Mouse (Mus musculus) adrenal gland, postnatal 10 days (tissue): Measurements from ENCODE around the gene C2cd4b. TPM values are rescaled to one million over a fixed set of nuclear protein-coding genes. Genes with fewer than 3 reads are reported as not detected.

Experiments used
- DNase-seq: peaks from one replicate; pipeline ENCODE4 v3.0.0; 2021; ENCODE audit warnings: mixed read lengths
- long read RNA-seq, 2 experiments: library from polyadenylated mRNA; stranded (forward); transcript quantifications; one replicate each; pipeline ENCODE4 v2.0.0; 2021
- total RNA-seq, 2 experiments: library from RNA; stranded (reverse); gene quantifications; 2 replicates each; pipeline ENCODE4 v1.2.3; 2021

C2cd4b gene
- 1 to 10 TPM; 1.5 to 1.9 TPM for total RNA-seq
- long read RNA-seq, experiment 1, partial matches to known transcripts = 0 of 6 reads
- long read RNA-seq, experiment 1, other reads (novel, unspliced or antisense) = 3 of 6 reads
- long read RNA-seq, experiment 2, partial matches to known transcripts = 0 of 2 reads
- long read RNA-seq, experiment 2, other reads (novel, unspliced or antisense) = 0 of 2 reads

DNA sequence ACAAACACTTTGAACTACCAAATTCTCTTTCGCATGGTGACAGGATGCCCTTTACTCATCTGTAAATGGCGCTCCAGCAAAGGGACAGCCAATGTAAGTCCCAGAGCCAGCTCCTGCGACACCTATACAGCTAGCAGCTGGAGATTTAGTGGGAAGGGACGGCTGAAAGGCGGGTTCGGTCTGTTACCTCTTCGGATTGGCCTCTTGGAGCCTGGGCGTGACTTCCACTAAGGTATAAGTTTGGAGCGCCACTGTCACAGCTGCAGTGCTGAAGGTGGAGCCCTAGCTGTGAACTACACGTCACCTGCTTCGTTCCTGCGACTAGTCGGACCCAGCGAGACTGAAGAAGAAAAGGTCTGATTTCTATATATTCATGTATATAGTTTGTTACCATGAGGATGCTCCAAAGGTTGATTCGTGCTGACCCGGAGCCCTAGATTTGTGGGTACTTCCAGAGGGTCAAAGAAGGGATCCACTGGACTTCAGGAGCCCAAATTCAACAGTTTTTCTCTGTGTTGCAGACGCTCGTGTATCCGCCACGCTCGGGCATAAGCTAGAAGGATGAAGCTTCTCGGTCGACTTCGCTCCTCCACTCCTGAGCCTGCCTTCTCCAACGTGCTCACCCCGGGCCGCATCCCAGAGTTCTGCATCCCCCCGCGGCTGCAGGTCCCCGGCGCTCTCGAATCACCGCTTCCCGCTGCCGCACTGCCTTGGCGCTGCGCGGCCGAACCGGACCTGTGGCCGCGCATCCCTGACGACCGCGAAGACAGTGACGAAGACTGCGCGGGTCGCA lies at the start of gene C2cd4b:
C2cd4b (plus strand) TSS at position 275 of the 793 bp plus-strand sequence.
- peak; percentile 64 for DNase-seq

DNA sequence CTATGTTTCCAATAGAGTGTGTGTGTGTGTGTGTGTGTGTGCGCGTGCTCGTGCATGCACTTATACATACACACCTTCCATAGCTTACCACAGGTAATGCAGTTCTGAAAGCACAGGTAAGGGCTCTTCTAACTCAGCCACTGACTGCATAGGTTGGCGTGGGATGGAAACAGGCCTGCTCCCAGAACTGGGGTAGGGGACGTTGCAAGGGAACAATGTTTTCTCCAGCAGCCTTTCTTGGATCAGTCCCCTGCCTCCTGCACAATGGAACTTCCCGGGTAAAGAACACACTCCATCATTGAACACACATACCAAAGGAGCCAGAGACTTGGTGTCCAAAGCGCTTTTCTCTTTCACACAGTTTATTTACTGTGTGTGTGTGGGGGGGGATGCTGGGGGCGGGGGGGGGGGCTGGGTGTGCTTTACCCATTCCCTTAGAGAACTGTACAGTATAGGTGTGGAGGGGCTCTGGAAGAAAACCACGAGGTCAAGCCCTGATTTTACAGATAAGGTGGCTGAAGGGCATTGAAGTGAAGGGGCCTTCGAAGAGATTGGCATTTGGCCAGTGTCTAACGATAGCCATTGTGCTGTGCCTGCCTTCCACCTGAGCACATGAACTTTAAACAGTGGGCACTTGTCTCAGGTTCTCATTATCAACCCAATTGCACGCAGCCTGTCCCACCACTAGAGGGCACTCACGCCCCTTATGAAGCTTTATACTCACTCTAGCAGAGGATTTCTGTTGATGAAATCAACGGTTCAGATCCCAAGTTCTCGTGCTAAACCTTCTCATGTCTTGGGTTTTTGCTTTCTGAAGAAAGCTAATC lies 48.0 kb upstream of the C2cd4b start:
- DNase-seq = peak; percentile 79

DNA sequence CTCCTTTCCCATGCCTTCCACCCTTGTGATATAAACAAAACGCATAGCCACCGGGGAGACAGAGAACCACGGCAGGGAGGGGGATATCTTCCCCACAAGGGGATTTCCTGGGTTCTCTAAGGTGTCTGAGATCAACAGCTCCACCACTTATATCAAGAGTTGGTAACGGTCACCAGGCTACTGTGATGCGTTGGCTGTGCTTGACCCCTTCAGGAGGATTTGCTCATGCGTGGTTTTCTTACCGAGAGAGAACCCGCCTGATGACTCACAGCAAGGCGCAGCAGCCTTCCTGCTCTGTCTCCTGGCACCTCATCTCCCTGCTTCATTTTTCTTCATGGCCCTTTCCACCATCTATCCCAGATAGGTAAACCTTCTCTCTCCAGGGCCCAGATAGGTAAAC lies 47.1 kb upstream of the C2cd4b start:
- no peak for DNase-seq

DNA sequence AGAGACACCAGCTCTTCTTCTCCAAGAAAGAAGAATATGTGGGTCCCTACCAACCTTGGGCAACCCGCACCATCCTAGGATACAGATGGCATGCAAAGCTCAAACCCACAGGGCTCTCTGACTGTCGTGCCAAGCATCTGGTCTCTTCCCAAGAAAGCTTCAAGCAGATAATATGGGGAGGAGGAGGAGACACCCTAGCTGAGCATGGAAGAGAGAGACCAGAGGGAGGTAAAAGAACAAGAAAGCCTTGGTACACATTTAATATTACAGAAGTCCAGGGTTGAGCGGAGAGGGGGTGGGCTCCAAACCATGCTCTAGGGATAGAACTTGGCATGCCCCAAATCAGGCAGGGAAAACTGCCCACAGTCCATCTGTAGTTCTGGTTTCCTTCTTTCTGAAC lies 42.2 kb upstream of the C2cd4b start:
- no peak for DNase-seq

DNA sequence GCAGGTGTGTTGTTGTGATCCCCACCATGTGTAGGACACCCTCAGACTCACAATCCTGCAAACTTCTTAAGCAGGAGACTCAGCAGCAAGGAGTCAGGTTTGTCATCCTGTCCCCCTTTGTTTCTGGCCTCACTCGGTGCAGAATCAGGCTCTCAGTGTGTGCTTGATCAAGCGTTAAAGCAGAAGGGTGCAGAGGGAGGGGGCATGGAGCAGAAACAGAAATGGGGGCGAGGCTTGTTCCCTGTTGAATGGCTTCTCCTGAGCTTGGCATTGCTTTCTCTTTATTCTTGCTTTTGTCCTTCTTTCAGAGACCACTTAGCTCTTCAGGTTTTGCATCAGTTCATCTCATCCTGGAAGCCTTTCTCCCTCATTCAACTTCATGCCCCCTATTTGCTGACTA lies 40.6 kb upstream of the C2cd4b start:
- DNase-seq = no peak

DNA sequence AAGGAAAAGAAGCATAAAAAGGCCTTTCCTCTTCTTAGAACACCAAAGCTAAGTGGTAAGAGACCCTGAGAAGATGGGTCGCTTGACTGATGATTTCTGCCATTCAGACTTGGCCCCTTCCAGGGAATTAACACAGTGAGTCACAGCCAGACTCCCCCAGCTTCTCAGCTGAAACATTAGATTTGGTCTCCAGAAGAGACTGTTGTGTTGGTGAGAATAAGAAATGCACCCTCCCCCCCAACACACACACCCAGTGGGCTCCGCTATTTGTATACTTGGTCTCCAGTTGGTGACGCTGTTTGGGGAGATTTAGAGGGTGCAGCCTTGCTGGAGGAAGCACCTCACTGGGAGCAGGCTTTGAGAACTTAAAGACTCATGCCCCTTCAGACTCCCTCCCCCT lies 39.1 kb upstream of the C2cd4b start:
- DNase-seq = no peak

DNA sequence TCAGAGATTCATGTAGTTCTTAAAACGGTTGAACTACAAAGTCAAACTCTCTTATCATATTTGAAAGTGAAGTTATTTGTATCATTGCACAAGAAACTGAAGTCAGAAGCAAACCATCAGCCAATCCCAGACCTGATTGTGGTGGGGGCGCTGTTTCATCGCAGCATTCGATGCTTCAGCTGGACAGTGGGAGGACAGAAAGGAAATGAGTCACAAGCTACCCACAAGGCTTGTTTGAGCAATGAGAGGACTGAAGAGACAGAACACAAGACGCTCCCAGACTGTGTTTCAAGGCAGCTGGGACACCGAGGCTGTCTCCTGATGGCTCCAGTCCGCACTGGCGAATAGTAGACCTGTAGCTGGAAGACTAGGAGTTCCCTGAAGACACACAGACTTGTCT lies 36.9 kb upstream of the C2cd4b start:
- peak; percentile 19 for DNase-seq

DNA sequence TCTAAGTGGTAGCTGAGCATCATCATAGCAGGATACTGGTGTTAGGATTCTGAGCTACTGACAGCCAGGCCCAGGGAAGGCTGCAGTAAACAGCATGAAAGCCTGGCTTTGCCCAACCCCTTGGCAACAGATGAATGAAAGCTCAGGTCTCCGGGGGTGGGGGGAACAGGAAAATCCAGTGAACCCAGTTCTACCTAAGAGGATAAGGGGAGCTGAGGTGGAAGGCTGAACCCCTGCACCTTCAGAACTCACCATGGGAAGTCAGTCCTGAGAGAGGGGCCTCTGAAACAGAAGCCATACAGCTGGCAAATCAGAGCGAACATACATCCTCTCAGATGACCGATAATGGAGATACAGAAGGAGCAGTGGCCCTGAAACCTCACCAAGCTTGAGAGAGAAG lies 34.0 kb upstream of the C2cd4b start:
- DNase-seq = no peak

DNA sequence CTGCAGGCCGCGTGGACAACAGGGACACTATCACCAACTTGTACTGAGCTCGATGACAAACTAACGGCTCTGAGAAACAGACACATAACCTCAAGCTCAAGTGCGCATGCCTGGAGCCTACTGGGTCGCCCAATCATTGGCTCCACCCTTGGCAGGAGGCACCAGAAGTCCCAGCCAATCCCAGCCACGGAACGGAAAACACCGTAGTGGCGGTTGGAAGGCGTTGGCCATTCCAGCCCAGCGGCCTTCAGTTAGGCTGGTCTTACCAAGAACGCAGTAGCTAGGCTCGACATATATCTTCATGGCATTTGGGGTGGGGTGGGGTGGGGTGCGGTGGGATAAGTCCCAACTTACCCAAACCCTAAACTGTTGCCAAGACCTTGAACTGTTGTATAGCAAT lies 25.5 kb upstream of the C2cd4b start:
- no peak for DNase-seq

DNA sequence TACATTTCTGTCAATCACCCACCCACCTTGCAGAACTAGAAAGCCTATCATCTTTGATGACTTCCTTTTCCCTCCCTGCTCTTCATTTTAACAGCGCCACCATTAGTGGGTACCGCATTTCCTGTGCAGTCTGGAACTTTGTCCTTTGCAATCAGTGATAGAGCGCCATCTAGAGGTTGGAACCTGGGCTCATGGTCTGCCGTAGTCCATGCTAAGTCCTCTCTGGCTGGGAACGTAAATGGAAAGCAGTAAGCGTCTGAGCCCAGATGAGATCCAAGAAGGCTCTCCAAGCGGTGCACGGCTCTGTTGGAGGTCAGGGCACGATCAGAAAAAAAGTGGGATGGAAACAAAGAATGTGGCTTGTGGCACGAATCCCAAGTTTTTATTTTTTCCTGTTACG lies 23.8 kb upstream of the C2cd4b start:
- DNase-seq = peak; percentile 71

DNA sequence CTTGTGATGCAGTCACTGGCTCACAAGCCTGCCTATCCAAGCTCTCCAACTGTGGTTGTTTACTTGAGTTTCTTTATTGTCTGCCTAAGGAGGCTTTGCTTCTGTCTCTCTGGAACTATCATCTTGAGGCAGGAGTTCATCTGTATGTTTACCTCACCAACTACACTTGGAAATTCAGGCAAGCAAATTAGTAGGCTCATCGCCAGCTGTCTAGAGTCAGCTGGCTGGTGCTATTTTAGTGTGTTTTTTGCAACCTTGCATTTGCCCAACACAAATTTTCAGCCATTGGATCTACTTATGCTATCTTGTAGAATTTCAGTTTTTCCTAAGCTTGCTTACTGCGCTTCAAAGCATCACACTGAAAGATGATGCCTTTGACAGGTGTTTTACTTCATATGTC lies 18.0 kb upstream of the C2cd4b start:
- no peak for DNase-seq

DNA sequence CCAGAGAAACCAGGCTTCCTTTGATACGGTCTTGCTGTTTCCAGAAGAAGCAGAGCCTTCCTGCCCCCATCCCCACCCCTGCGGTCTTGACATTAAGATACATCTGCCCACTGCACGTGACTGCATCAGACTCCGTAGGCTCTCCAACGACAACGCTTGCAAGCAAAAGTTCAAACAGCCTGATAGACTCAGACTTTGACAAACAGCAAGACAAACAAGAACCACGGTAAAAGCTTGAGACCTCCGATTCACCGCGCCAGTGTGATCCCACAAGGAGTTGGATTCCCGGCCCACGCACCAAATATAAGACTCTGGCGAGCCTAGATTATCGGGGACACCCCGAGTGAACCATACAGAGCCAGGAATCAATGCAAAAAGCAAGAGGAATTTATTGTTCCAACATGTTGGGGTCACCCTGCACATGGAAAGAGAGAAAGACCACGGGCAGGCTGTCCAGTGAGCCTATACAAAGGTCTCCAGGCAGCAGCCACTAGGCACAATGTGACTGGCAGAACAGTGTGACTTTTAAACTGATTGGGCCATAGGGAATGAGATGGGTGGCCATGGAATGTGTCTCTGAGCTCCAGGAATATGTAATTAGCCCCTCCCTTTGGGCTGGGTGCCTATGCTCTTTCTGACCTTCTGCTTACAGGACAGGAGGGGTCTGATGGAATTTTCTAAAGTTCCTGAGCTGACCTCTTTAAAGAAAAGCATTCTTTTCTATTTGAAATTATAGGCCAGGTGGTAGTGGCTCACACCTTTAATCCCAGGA lies 5.6 kb upstream of the C2cd4b start:
- DNase-seq = no peak

DNA sequence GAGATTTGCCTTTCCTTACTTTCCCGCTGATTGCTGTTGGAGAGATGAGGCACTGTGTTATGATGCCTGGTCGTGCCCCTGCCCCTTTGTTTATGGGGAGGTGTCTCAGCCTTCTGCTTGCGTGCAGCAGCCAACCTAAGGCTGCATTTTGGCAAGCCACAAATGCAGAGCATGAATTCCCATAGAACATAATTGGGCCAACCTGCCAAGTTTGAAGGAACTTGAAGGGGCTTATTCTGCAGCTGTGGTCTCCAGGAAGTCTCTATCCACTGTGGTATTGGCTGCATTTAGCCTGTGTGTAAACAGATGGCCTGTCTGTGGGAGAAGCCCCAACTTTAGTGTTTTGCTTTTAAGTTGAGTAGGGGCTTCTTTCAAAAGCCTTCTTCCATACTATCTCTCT lies 4.5 kb upstream of the C2cd4b start:
- DNase-seq = no peak

DNA sequence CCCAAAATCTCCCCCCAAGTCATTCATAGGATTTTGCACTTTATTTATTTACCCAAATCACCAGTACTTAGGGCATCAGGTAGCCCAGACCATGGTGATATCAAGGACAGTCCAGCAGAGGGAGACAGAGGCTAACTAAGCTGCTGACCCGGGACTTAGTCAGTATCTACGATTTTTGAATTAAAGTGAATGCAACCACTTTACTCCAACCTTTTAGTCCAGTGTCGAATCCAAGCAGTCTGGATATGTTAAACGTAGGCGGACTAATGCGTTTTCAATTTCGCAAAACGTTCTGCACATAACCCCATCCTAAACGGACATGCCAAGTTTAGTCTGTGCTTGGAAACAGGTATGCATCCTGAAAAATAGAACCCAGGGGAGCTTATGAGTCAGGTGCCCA lies 551 bp upstream of the C2cd4b start:
- peak; percentile 75 for DNase-seq

DNA sequence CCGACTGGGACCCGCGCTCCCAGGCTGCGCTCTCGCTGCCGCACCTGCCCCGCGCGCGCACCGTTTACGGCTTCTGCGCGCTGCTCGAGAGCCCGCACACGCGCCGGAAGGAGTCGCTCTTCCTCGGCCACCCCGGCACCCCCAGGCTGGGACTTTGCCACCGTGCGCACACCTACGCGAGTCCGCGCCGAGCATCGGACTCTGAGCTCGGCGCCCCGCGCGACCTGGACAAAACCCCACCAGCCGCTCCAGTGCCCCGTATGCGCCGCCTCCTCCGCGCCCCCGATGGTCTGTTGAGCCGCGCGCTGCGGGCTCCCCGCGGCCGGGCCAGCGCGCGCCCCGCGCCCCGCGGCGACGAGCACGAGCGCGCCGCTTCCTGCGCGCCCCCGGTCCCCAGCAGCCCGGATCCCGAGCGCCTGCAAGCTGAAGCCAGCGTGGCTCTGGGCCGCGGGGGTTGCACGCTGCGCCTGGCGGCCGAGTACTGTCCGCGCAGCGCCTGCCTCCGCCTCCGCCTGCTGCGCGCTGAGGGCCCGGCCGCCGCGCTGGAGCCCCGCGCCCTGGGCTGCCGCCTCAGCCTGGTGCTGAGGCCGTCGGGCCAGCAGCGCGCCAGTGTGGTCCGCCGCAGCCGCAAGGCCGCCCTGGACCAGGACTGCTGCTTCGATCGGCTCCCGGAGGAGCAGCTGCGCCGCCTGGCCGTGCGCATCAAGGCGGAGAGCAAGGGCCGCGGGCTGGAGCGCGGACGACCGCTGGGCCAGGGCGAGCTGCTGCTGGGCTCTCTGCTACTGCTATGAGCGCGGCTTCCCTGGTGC lies 923 bp downstream of the C2cd4b start:
- peak; percentile 74 for DNase-seq

DNA sequence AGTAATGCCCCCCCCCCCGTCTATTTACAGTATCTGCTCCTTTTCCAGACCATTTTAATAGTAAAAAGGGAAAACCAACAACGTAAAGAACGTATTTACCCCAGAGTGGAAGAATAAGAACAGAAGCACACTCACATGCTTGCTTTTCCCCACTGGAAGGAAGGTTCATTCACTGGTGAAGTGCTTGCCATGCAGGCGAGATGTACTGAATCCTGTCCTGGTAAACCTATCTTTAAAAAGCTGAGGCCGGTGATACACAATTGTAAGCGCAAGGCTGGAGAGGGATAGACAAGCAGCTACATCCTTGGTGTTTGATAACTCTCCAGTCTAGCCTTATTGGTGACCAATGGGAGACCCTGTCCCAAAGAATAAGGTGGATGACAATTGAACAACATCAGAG lies 1.8 kb downstream of the C2cd4b start:
- DNase-seq = no peak

DNA sequence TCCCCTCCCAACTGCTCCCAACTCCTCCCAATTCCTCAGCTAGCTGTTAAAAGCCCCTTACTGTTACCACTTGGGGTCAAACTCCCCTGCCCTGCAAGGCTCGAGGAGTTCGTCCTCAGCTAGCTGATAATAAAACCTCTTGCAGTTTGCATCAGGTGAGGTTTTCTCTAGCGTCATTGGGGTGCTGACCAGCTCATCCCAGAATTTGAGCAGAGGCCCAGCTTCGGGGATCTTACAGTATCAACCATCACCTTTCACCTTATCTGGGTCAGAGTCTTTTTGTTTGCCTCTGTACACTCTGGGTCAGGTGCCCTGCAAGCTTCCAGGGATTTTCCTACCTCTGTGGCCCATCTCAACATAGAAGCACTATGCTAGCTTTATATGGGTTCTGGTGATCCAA lies 4.1 kb downstream of the C2cd4b start:
- DNase-seq = no peak

DNA sequence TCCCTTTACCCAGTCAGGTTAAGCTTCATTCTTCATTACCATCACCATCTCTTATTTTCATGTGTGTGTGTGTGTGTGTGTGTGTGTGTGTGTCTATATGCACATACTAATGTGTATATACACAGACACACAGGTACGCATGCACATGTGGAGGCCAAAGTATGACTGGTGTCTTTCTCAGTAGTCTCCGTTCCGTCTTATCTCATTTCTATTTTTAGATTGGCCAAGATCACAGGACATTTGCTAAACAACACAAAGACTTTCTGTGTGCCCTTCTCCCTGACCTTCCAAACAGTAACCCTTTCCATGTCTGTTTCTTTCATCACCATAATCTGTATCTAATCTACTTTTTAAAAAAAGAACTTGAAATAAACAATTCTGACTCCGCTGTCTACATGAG lies 7.2 kb downstream of the C2cd4b start:
- DNase-seq = no peak

DNA sequence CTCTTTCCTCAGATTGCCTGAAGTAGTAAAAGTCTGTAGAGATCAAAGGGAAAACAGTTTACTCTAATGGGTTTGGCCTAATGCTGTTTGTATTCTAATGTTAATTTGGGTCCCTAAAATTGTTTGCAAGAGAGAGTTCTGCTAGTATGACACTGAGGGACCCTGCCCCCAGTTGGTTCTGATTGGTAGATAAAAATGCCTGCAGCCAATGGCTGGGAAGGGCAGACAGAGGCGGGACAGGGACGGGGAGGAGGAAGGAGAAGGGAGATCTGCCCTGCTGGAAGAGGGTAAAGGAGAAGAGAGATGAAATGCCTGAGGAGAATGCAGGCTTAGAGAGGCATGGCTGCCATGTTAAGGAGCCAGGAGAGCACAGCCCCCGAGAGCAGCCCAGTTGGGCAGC lies 7.7 kb downstream of the C2cd4b start:
- no peak for DNase-seq

DNA sequence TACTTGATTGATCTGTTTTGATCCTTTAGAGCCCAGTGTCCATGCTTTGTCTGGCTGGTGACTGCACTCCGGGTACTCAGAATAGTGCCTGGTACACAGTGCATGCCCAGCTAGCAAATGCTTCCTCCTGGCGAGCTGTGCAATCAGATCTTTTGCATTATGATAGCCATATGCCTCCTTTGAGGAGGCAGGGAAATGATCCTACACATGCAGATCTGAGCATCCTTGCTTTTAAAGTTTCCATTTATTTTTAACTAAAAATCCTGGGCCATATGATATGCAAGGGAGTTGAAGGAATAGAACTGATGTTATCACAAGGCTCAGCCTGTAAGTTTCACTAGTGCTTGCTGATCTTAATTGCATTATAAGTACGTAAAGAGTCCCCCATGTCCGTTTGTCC lies 9.6 kb downstream of the C2cd4b start:
- DNase-seq = no peak

DNA sequence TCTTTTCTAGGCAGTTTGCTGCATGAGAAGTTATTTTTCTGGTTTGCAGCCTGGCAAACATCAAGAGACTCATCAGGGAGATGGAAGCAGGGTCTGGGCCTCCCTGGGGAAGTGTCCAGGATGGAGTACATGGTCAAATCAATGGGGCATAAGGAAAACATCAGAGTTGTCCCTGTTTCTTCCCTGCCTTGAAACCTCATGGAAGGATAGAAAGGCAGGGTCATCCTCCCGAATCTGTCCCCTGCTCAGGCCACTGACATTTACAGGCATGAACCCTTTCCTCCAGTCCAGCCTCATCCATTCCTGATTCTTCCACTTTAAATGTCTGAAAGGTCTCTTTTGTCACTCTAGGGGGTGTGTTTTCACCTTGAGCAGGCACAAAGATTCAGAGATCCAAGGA lies 10.2 kb downstream of the C2cd4b start:
- no peak for DNase-seq

DNA sequence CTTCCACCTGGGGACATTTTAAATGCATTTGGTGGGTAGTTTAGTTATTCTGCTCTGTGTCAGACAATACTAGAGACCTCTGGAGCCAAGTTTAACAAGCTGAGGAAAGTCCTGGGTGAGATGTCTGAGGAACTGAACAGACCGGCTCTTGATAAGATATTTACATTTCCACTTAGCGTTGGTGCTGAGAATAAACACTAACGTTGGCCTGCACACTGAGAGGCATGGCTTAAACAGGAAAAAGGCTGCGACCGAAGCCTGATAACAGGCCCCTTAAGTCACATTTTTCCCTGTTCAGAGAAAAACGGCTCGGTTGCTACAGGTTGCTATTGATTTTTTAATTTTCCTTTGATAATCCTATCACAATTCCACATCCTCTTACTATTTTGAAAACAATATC lies 12.1 kb downstream of the C2cd4b start:
- no peak for DNase-seq
